Mouse (Mus musculus): ENCODE results near the gene Lxn. TPM values are rescaled to one million over a fixed set of nuclear protein-coding genes. Genes with fewer than 3 reads are reported as not detected.

The Lxn gene
- total and polyA plus RNA-seq, 3 experiments = 14.3 to 33.3 (median 14.3) TPM

GRCm38 (mm10) chr3:67462015-67462414 is 1.7 kb downstream of the Lxn start:
- H3K36me3 ChIP-seq (replicated peaks in 1 of 2; ENCODE audit: control insufficient read depth in 1 of 2, insufficient read depth in 1 of 2, low read length in 1 of 2) = peaks cover 34 to 56% of the 10 kb centered on the region in 2 experiments
- H3K79me2 ChIP-seq (replicated peaks; ENCODE audit: control insufficient read depth, extremely low read depth, insufficient read depth, poor library complexity, severe bottlenecking) = peaks cover 6% of the 10 kb centered on the region; the same call in 1 of the 2 replicates
- H3K9me3 ChIP-seq (replicated peaks; ENCODE audit: low read length) = no peaks in the 10 kb centered on the region
- no peak overlapping the region for H3K4me3 ChIP-seq (replicated peaks in 1 of 3; ENCODE audit: low read depth in 2 of 3, low read length in 2 of 3, poor library complexity in 1 of 3)
- TF ChIP-seq TBP (conservative IDR thresholded peaks at IDR 0.05; ENCODE audit: low read depth, low read length) (no peak), IRF4 (IDR thresholded peaks at IDR 0.05; ENCODE audit: low read depth, low read length) (no peak), POLR2A (IDR thresholded peaks at IDR 0.05; ENCODE audit: low read depth, low read length) (no peak), RAD21 (IDR thresholded peaks at IDR 0.05; ENCODE audit: low read depth, low read length) (no peak), GABPA (IDR thresholded peaks at IDR 0.05; ENCODE audit: insufficient replicate concordance, low read depth, low read length) (no peak), MAZ (IDR thresholded peaks at IDR 0.05; ENCODE audit: low read depth, low read length) (no peak), CHD1 (IDR thresholded peaks at IDR 0.05; ENCODE audit: low read depth, low read length) (no peak), KAT2A (IDR thresholded peaks at IDR 0.05; ENCODE audit: insufficient replicate concordance, low read length) (no peak), NRF1 (IDR thresholded peaks at IDR 0.05; ENCODE audit: low read depth, low read length) (no peak), UBTF (IDR thresholded peaks at IDR 0.05; ENCODE audit: low read depth, low read length) (no peak), ETS1 (conservative IDR thresholded peaks at IDR 0.05; ENCODE audit: low read depth, low read length) (no peak), MEF2A (IDR thresholded peaks at IDR 0.05; ENCODE audit: borderline replicate concordance, low read depth, low read length) (no peak)
- no peaks in the 10 kb centered on the region for H3K27me3 ChIP-seq (replicated peaks)
- H3K4me1 ChIP-seq (ENCODE audit: control insufficient read depth in 1 of 2, insufficient read depth in 2 of 2) = peaks cover 3 to 24% of the 10 kb centered on the region in 2 experiments; a peak in 3 of 4 replicates
- H3K4me2 ChIP-seq (ENCODE audit: insufficient read depth, low read depth, poor library complexity, severe bottlenecking) = 0 out of 2 replicates have a peak overlapping the region, but pooled peaks have one; percentile 16
- H3K27ac ChIP-seq (ENCODE audit: insufficient read depth, low read depth) = no peak overlapping the region
- dilution Hi-C loops (cut with MboI; ENCODE audit: extremely low pct_ligation_motif_present, extremely low pct_unique_long_range_greater_than_20kb, low sequenced_read_pairs) (no loop called here), in situ Hi-C loops (cut with MboI; ENCODE audit: low pct_ligation_motif_present, low pct_unique_long_range_greater_than_20kb, low sequenced_read_pairs) (no loop called here)
- no peak overlapping the region for H3K9ac ChIP-seq (ENCODE audit: insufficient read depth, low read depth)
- DNase-seq (ENCODE audit: extremely low read depth) = no peak

DNA sequence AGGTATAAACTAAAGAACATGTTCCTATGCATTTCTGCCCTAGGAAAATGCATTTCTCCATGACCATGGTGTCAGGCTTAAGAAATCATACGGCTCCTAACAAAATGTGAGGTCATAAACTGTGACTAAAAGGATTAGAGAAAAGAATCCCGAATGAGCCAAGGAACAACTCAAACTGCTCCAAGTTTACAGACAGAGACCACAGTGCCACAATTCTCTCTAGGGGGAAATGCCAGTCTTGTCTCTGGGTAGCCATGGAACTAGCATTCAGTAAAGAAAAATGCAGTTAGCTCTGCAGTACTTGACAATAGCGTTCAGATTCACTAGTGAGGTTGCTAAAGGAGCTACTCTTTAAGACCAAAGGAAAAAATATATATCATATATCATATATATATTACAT is 3.8 kb downstream of the Lxn start:
- peaks cover 45 to 63% of the 10 kb centered on the region in 2 experiments for H3K36me3 ChIP-seq (replicated peaks in 1 of 2; ENCODE audit: control insufficient read depth in 1 of 2, insufficient read depth in 1 of 2, low read length in 1 of 2)

More for the DNA sequence above, 3.8 kb downstream of the Lxn start:
- in situ Hi-C loops (cut with MboI; ENCODE audit: low pct_ligation_motif_present, low pct_unique_long_range_greater_than_20kb, low sequenced_read_pairs) = no loop called here
- Histone ChIP-seq H3K79me2 (replicated peaks; ENCODE audit: control insufficient read depth, extremely low read depth, insufficient read depth, poor library complexity, severe bottlenecking) (peaks cover 6% of the 10 kb centered on the region; the same call in 1 of the 2 replicates), H3K4me2 (ENCODE audit: insufficient read depth, low read depth, poor library complexity, severe bottlenecking) (no peak overlapping the region), H3K9ac (ENCODE audit: insufficient read depth, low read depth) (no peak overlapping the region), H3K9me3 (replicated peaks; ENCODE audit: low read length) (no peaks in the 10 kb centered on the region), H3K27me3 (replicated peaks) (no peaks in the 10 kb centered on the region), H3K4me3 (replicated peaks in 1 of 3; ENCODE audit: low read depth in 2 of 3, low read length in 2 of 3, poor library complexity in 1 of 3) (no peak overlapping the region), H3K27ac (ENCODE audit: insufficient read depth, low read depth) (no peak overlapping the region), H3K4me1 (ENCODE audit: control insufficient read depth in 1 of 2, insufficient read depth in 2 of 2) (peaks cover 3 to 24% of the 10 kb centered on the region in 2 experiments; a peak in 3 of 4 replicates)
- no peak for DNase-seq (ENCODE audit: extremely low read depth)
- TF ChIP-seq NELFE (IDR thresholded peaks at IDR 0.05; ENCODE audit: low read depth, low read length) = no peak
- no peak for TF ChIP-seq KAT2A (IDR thresholded peaks at IDR 0.05; ENCODE audit: insufficient replicate concordance, low read length)
- TF ChIP-seq ZNF384 (IDR thresholded peaks at IDR 0.05; ENCODE audit: low read depth, low read length) = no peak
- TF ChIP-seq ZMIZ1 (IDR thresholded peaks at IDR 0.05; ENCODE audit: low read depth, low read length) = no peak
- TF ChIP-seq PAX5 (IDR thresholded peaks at IDR 0.05; ENCODE audit: low read length) = no peak
- no peak for TF ChIP-seq ELF1 (IDR thresholded peaks at IDR 0.05; ENCODE audit: low read depth, low read length)
- no peak for TF ChIP-seq MXI1 (IDR thresholded peaks at IDR 0.05; ENCODE audit: low read depth, low read length)
- no peak for TF ChIP-seq SMC3 (IDR thresholded peaks at IDR 0.05; ENCODE audit: low read depth, low read length)
- TF ChIP-seq ZC3H11A (IDR thresholded peaks at IDR 0.05; ENCODE audit: low read depth, low read length) = no peak
- TF ChIP-seq MAFK (IDR thresholded peaks at IDR 0.05; ENCODE audit: insufficient replicate concordance, low read length) = no peak
- TF ChIP-seq UBTF (IDR thresholded peaks at IDR 0.05; ENCODE audit: low read depth, low read length) = no peak
- no peak for TF ChIP-seq MAZ (IDR thresholded peaks at IDR 0.05; ENCODE audit: low read depth, low read length)
- no peak for TF ChIP-seq CTCF (conservative IDR thresholded peaks at IDR 0.05 in 1 of 2, IDR thresholded peaks at IDR 0.05 in 1 of 2; ENCODE audit: low read depth in 2 of 2, low read length in 2 of 2)
- no peak for TF ChIP-seq RAD21 (IDR thresholded peaks at IDR 0.05; ENCODE audit: low read depth, low read length)
- TF ChIP-seq JUND (conservative IDR thresholded peaks at IDR 0.05; ENCODE audit: low read depth, low read length) = no peak
- no peak for TF ChIP-seq MEF2A (IDR thresholded peaks at IDR 0.05; ENCODE audit: borderline replicate concordance, low read depth, low read length)
- no peak for TF ChIP-seq MAX (IDR thresholded peaks at IDR 0.05; ENCODE audit: low read length)
- dilution Hi-C loops (cut with MboI; ENCODE audit: extremely low pct_ligation_motif_present, extremely low pct_unique_long_range_greater_than_20kb, low sequenced_read_pairs) = no loop called here
